Mouse (Mus musculus) naive thymus-derived CD4-positive, alpha-beta T cell, adult 2 months (primary cell): ENCODE measurements around the gene Gm8113.
"Not testable (repeated sequence)": the region's sequence is repeated elsewhere in the genome, so short reads cannot be mapped to it uniquely, and the experiment has no call there.

Experiments
- DNase-seq: peaks from one replicate; pipeline ENCODE4 v3.0.0-alpha.2; 2011; ENCODE audit warnings: low read depth

Gene Gm8113

DNA sequence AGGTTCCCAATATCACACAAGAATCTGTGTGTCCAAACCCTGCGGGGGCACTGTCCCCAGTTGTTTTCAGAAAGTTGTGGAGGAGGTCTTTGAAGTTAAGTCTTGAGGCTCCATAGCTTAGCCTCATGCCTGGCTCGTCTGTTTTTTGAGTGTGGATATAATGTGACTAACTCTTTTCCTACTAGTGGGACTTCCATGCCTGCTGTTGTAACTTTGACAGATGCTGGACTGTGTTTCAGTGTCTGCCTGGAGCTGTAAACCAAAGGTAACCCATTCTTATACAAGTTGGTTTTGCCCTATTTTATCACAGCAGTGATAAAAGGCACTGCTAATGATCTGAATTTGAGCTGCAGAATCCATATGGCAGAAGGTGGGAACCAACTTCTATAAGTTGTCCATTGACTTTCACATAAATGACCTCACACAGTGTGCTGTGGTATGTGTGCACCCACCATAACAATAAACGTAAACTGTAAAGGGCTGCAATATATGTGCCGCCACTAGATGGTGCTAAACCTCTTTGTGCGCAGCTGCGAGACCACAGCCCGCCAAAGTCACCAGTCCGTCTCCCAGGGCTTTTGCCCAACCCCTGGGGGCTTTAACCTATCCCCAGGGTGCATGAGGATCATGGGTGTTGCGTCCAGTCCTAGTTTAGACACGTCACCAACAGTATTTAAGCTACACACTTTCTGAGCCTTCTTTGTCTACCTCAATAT lies at the start of gene Gm8113:
TSS of gene Gm8113 (plus strand) at position 703 of the 716 bp plus-strand sequence.
- peak; percentile 76 for DNase-seq

DNA sequence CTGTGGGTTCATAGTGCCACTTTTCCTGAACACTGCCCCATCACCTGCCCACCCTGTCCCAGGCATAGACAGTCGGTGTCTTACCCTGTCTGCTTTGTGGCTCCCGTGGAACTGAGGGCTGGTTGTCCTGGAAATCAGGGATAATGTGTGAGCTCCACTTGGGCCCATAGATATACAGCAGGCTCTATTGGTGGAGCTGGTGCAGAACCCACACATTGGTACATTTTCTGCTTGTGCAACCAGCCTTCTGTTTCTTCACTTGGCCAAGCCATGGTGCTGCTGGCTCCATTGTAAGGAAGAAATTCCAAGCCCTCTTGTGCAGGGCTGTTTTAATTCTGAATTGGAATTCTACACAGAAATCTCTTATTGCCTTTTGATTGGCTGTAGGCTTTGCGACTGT lies 49.8 kb upstream of the Gm8113 start, which contains the start of gene Ear1:
TSS of gene Ear1 (minus strand) at position 101 of the 400 bp plus-strand sequence.
- not testable (repeated sequence) for DNase-seq

DNA sequence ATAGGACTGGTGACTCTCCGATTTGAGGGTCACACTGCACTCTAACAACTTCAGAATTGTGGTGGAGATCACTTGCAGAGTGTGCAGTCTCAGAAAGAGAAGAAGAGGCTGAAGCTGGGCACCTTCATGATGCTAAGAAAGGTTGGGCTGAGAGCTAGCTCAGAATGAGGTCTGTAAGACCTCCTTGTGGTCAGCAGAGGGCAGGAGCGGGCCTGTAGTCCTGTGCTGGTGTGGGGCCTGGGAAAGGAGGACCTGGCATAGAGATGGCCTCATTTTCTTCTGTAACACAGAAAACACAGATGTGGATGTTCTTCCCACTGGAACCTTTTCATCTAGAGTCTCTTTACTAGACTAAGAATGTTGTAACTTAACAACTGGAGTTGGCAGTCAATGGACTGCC lies 47.4 kb upstream of the Gm8113 start:
- not testable (repeated sequence) for DNase-seq

DNA sequence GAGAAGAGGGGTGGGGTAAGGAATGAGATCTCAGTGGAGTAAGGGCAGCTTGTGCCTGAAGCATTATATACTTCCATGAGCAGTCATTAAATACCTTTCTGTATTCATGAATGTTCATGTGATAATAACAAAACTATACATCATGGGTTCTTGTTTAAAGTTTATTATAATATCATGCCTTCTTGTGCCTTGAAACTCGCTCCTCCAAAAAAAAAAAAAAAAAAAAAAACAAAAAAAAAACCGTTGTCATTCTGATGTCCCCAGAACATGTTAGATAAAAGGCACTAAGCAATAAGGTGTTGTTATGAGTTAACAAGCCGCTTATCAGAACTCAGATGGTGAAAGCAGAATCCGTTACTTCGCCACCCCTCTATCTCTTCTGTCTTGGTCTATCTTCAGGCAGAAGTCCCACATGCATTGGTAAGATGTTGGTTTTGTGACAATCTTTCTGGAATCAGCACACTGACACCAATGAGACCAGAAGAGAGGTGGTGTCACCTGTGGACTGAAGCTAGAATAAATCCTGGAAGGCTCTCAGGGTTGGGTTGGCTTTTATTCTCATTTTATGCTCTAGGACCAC lies 45.1 kb upstream of the Gm8113 start:
- not testable (repeated sequence) for DNase-seq

DNA sequence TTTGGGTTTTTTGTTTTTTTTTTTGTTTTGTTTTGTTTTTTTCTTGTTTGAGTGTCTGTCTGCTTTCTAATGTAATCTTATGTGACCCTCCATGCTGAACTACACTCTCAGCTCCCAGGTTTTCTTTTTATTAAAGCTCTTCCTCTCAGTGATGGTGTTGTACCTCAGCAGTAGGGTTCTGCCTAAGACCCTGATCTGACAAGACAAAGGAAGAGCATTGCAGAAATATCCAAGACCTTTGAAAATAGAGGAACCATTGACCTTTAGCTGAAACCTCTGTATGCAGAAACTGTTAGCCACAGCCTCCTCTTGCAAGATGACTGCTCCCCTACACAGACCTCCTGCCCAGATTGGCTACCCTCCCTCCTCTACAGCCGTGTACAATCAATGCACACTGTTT lies 39.0 kb upstream of the Gm8113 start:
- not testable (repeated sequence) for DNase-seq

DNA sequence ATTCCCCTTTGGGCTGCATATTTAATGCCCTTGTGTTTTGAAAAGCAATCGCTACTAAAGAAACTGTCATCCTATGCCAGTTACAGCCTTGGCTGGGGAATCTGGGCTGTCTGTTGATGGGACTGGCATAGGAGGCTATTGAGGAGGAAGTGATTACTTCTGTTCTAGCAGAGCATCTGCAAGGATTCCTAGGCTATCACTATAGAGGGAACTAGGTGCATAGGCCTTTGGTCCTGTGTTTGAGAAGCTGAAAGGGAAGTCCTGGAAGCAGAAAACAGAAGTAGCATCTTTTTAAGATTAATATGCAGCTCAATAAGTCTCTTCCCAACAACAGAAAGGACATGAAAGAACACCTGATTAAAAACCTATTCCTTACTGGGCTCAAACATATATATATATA lies 33.9 kb upstream of the Gm8113 start:
- not testable (repeated sequence) for DNase-seq

DNA sequence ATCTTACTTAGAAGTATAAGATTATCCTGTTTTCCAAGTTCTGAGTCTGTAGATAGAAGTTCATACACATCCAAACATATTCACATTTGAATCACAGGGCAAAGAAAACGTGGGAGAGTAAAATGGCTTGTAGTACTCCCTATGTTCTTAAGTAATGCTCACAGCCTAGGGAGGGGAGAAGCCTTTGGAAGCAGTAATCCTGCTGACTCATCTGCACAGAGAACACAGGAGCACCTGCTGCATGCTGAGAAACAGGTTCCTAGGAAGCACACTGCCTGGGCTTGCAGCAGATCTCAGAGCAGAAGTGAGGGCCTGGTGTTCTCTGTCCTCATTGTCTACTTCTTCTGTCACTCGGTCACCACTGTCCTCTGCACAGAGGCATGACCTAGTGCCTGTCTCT lies 29.8 kb upstream of the Gm8113 start:
- DNase-seq, result not testable (repeated sequence)

DNA sequence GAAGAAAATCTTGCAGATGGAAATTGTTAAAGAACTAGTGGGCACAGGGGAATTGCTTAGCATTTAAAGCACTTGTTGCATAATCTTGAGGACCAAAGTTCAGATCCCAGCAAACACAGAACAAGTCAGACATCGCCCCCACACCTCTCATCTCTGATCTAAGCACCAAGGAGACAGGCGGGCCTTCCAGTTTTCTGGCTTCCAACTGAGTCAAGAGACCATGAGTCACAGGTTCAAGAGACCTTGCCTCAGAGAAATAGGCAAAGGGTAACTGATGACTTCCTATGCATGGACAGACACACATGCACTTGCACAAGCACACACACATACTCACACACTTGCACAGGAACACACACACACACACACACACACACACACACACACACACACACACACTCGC lies 26.6 kb upstream of the Gm8113 start:
- DNase-seq, result not testable (repeated sequence)

DNA sequence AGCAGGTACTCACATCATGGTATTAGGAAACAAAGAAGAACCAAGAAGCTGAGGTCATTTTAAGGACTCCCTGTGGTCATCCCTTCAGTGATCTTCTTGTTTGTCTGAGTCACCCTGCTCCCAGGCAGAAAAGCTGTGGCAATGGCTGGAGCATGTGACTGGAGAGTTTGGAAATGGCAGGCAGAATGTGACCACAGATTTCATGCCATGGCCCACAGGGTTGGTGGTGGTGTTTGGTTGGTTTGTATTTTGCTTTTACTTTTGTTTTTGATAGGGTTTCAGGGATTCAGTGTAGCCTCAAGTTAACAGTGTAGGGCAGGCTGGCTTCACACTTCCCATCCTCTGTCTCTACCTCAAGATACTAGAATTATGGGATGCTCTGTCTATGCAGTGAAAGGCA lies 7.0 kb upstream of the Gm8113 start:
- DNase-seq, result not testable (repeated sequence)

DNA sequence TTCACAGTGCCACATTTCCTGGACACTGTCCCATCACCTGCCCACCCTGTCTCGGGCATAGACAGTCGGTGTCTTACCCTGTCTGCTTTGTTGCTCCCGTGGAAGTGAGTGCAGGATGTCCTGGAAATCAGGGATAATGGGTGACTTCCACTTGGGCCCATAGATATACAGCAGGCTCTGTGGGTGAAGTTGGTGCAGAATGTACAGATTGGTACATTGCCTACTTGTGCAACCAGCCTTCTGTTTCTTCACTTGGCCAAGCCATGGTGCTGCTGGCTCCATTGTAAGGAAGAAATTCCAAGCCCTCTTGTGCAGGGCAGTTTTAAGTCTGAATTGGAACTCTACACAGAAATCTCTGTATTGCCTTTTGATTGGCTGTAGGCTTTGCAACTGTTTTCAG lies 1.7 kb upstream of the Gm8113 start, which contains the start of gene Ear10:
TSS of gene Ear10 (minus strand) at position 101 of the 400 bp plus-strand sequence.
- DNase-seq, result not testable (repeated sequence)

DNA sequence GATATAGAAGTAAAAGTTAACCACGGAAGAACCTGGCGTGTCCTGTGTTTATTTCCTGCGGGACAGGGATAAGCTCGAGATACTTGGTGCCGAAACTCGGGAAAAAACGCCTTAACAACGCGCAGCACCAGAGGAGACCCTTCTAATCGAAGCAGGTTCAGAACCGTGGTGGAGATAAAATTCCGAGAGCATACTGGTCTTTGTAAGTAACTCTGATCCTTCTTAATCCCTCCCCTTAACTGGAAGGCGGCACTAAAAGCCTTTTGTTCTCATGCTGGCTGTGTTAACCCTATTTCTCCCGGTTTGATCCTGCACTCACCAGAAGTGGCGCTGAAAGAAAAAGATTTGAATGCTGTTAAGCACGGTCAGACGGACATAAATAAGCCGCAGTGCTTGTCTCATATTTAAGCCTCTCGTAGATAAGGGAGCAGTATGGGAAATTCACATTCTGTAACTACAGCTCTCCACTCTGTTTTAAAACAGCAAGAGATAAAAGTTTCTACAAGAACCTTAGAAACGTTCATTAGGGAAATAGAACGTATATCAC lies 287 bp downstream of the Gm8113 start:
- DNase-seq, result peak; percentile 55

DNA sequence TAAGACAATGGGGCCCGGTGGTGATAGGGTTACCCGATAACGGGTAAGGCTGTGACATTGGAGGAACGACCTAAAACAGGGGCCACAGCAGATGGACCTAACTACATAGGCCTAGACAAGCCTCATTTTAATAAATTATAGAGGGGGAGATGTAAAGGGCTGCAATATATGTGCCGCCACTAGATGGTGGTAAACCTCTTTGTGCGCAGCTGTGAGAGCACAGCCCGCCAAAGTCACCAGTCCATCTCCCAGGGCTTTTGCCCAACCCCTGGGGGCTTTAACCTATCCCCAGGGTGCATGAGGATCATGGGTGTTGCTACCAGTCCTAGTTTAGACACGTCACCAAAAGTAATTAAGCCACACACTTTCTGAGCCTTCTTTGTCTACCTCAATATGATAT lies 7.8 kb downstream of the Gm8113 start:
- DNase-seq, result peak; percentile 38

DNA sequence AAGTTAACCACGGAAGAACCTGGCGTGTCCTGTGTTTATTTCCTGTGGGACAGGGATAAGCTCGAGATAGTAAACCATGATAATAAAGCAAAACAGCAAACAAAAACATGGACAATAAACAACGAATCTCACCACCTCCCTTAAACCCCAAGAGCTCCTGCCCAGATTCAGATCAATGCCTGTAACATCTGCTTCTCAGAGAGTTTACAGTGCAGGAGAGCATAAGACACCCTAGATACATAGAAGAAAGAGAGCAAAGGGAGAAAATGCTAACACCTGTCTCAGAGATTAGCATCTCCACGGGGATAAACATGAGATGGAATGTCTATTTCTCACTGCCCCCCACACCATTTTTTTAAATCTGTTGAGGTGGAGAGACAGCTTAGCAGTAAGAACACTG lies 8.2 kb downstream of the Gm8113 start:
- not testable (repeated sequence) for DNase-seq

DNA sequence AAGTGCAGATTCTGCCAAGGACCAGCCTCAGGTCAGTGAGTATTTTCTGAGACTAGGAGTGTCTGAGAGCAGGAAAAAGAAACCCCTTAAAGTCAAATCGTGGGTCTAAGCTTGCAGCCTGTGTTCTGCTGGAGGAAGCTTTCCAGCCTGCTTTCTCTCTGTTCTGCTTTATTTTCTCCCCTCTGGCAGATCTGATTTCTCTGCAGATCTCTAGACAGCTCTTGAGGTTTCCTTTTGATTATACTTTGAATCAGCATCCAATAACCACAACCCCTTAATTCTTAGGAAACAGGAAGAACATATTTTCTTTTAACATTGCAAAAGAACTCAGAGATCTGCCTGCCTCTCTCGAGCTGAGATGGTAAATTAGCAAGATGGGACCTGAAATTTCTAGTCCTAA lies 28.2 kb downstream of the Gm8113 start:
- DNase-seq, result not testable (repeated sequence)

DNA sequence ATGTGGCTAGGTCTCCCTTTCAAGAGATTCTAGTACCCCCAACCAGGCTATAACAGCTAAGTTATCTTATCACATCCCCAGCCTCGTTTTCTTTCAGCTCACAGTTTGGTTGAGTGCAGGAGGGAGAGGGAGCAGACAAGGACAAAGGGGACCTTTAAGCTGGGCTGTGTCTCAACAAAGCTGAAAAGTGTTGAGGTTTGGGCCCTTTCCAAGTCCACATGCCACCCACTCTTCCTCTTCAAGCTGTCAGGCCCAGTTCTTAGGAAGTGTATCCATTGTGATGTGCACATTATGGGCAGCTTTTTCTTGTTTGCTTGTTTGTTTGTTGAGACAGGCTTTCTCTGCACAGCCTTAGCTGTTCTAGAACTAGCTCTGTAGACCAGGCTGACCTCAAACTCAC lies 29.9 kb downstream of the Gm8113 start:
- DNase-seq, result not testable (repeated sequence)

DNA sequence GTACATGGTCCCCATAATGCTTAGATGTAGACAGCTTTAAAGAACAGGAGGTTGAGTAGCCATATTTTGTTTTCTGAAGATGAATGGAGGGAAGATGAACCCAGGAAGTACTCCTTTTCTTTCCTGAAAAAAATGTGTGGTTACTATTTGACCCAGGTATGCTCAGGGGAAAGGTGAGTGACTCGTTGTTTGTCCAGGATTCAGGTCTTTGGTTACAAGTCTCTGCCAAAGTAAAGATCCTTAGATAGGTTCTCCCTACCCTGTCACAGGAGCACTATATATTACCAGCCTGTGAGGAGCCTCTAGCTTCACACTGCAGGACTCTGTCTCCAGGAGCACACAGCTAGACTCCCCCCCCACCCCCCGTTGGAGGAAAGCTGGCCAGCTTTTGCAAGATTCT lies 31.6 kb downstream of the Gm8113 start, which contains the start of gene Ang5:
TSS of gene Ang5 (plus strand) at position 301 of the 400 bp plus-strand sequence.
- DNase-seq, result not testable (repeated sequence)
